Mouse (Mus musculus) thymus, adult 2 months (tissue): Measurements from ENCODE around the gene Ip6k3. TPM values are rescaled to one million over a fixed set of nuclear protein-coding genes. Genes with fewer than 3 reads are reported as not detected.

ENCODE experiments used
- DNase-seq: peaks from one replicate; pipeline ENCODE4 v3.0.0; 2021
- H3K27ac ChIP-seq: fragments of 200-500 bp; 2 replicates; pipeline ENCODE4 v1.5.1; 2012; ENCODE audit warnings: low read length, control low read depth; ENCODE audit not compliant: control insufficient read depth, insufficient read depth
- H3K27me3 ChIP-seq: fragments of 200-500 bp; 2 replicates; pipeline ENCODE4 v1.6.1; 2012; ENCODE audit warnings: mild to moderate bottlenecking, low read length, moderate library complexity, mixed read lengths; ENCODE audit not compliant: control insufficient read depth, insufficient read depth
- H3K36me3 ChIP-seq: fragments of 200-500 bp; 2 replicates; pipeline ENCODE4 v1.6.1; 2012; ENCODE audit warnings: mild to moderate bottlenecking, low read length, moderate library complexity; ENCODE audit not compliant: control insufficient read depth, insufficient read depth
- H3K4me1 ChIP-seq: fragments of 200-500 bp; replicated peaks from 2 replicates; pipeline ENCODE4 v1.6.1; 2012; ENCODE audit warnings: low read length; ENCODE audit not compliant: control insufficient read depth, insufficient read depth
- H3K4me3 ChIP-seq: fragments of 200-500 bp; 2 replicates; pipeline ENCODE4 v1.5.1; 2012; ENCODE audit warnings: mild to moderate bottlenecking, low read length, control low read depth, moderate library complexity; ENCODE audit not compliant: control insufficient read depth, insufficient read depth
- CTCF ChIP-seq: fragments of 200-500 bp; IDR thresholded peaks from 2 replicates; pipeline ENCODE4 v1.5.1; 2012; ENCODE audit warnings: mild to moderate bottlenecking, control low read depth, low read length, moderate library complexity, borderline replicate concordance; ENCODE audit not compliant: control insufficient read depth, poor library complexity, insufficient read depth; ENCODE audit errors: extremely low read depth
- POLR2A ChIP-seq: fragments of 200-500 bp; IDR thresholded peaks from 2 replicates; pipeline ENCODE4 v1.6.1; 2012; ENCODE audit warnings: mild to moderate bottlenecking, low read length, control low read depth, moderate library complexity; ENCODE audit not compliant: control insufficient read depth, poor library complexity, insufficient read depth; ENCODE audit errors: extremely low read depth
- WGBS: fragments of 180-500 bp; shearing (Covaris S2); methylation state at CpG from one replicate; pipeline ENCODE4 v1.1.7; 2018; 5-methylcytosine and 5-hydroxymethylcytosine counted together
- polyA plus RNA-seq: library from polyadenylated mRNA; depleted of rRNA; stranded (reverse); fragments of >200 nt; gene quantifications from 2 replicates; pipeline ENCODE4 v1.2.3, GENCODE M21; 2012

Ip6k3 gene
- polyA plus RNA-seq, 1 experiment: 1.4 TPM

DNA sequence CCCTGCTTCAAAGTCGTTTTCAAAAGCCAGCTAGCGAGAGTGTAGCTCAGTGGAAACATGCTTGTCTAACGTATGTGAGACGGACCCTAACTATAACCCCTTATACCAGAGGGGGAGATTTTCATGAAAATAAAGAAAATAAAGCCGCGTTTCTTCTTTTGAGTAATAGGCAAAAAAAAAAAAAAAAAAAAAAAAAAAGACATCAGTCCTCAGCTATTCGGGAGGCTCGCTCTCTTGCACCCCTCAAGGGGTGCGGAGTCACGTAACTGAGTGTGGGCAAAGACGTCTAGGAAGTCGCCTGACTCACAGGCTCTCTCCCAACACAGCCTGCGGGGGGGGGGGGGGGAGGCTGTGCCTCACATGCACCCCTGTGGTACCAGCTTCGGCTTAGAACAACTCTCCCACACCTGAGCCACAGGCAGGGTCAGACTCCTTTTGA lies 35.3 kb upstream of the Ip6k3 start:
- WGBS: 36% methylated on average over 14 of the region's 14 CpGs
- no peak for DNase-seq
- no peak for TF ChIP-seq POLR2A
- TF ChIP-seq CTCF: no peak
- peaks cover 11% of the 10 kb centered on the region for H3K4me1 ChIP-seq
- H3K27ac ChIP-seq: no peak overlapping the region
- H3K36me3 ChIP-seq: peaks cover 8% of the 10 kb centered on the region
- no peaks in the 10 kb centered on the region for H3K27me3 ChIP-seq
- H3K4me3 ChIP-seq: peak overlapping the region; percentile 86

DNA sequence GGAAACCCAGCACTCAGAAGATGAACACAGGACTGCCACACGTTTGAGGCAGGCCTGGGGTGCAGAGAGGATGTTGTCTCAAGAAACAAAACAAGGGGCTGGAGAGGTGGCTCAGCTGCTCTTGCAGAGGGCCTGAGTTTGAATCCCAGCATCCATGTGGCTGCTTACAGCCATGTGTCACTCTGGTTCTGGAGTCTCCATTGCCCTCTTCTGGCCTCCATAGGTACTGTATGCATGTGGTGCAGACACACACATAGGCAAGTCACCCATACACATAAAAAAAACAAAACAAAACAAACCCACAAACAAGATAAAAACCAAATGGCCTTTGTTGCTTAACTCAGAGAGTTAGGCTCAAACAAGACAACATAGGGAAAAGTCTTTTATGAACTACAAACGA lies 34.4 kb upstream of the Ip6k3 start:
- H3K27ac ChIP-seq: no peak overlapping the region
- no peak overlapping the region for H3K4me3 ChIP-seq
- TF ChIP-seq POLR2A (no peak), CTCF (no peak)
- H3K27me3 ChIP-seq: no peaks in the 10 kb centered on the region
- 87% methylated on average over 2 of the region's 2 CpGs for WGBS
- H3K4me1 ChIP-seq: peaks cover 11% of the 10 kb centered on the region
- peaks cover 8% of the 10 kb centered on the region for H3K36me3 ChIP-seq
- no peak for DNase-seq

DNA sequence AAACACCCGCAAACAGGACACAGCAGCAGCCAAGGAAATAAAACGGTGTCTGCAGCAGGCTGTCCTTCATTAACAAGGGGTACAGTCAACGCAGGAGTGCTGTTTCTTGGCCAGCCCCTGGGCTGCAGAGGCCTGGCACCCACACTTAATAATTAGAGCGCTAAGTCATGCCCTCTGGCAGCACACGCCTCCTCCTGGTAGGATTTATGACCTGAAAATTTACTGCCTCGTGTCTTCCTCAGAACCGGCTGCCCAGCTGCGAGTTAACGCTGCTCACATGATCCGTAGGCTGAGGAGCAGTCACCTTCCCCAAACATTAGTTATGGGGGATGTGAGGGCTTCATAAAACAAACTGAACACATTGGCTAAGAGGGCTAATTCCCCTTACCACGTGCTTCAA lies 33.2 kb upstream of the Ip6k3 start:
- H3K36me3 ChIP-seq: peaks cover 15% of the 10 kb centered on the region
- no peak for DNase-seq
- no peaks in the 10 kb centered on the region for H3K27me3 ChIP-seq
- peaks cover 11% of the 10 kb centered on the region for H3K4me1 ChIP-seq
- TF ChIP-seq POLR2A: no peak
- no peak for TF ChIP-seq CTCF
- WGBS: 86% methylated on average over 11 of the region's 11 CpGs
- no peak overlapping the region for H3K27ac ChIP-seq
- H3K4me3 ChIP-seq: no peak overlapping the region

DNA sequence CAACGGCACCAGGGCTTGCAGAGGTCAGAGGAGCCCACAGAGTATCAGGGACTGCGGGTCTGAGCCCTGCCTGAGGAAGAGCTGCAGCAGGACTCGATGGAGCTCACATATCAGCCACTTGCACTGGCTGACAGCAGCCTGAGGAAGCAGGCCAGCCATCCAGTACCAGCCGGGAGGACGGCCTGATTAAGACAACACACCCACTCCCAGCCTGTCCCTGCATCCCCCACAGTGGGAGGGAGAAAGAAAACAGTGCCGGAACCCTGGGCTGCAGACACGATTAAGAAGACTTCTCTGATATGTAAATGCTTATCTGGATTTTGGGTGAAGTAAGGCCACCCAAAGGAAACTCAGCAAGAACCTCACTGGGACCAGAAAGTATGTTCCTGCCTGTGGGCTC lies 32.3 kb upstream of the Ip6k3 start:
- Histone ChIP-seq H3K27ac (no peak overlapping the region), H3K4me1 (peaks cover 11% of the 10 kb centered on the region), H3K4me3 (no peak overlapping the region), H3K36me3 (peaks cover 19% of the 10 kb centered on the region), H3K27me3 (no peaks in the 10 kb centered on the region)
- TF ChIP-seq CTCF: no peak
- TF ChIP-seq POLR2A: no peak
- no peak for DNase-seq
- WGBS: 98% methylated on average over 7 of the region's 7 CpGs

DNA sequence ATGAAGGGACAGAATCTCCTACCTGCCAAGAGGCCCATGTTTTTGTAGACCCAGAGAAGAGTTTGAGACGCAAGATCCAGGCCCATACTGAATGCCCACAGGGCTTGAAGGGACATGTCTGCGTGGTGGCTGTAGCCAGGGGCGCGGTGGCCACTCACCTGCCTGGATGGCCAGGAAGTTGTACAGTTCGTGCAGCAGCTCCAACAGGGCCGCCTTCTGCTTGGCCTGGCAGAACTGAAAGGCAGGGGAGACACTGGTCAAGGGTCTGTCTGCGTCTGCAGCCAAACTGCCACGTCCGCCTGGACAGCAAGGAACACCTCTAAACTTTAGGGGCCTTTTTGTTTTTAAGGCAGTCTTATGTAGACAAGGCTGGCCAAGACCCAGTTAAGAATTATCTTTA lies 31.6 kb upstream of the Ip6k3 start:
- TF ChIP-seq CTCF (no peak), POLR2A (no peak)
- WGBS: 98% methylated on average over 9 of the region's 9 CpGs
- Histone ChIP-seq H3K36me3 (peaks cover 25% of the 10 kb centered on the region), H3K4me1 (peaks cover 8% of the 10 kb centered on the region), H3K27ac (no peak overlapping the region), H3K4me3 (no peak overlapping the region), H3K27me3 (no peaks in the 10 kb centered on the region)
- DNase-seq: no peak

DNA sequence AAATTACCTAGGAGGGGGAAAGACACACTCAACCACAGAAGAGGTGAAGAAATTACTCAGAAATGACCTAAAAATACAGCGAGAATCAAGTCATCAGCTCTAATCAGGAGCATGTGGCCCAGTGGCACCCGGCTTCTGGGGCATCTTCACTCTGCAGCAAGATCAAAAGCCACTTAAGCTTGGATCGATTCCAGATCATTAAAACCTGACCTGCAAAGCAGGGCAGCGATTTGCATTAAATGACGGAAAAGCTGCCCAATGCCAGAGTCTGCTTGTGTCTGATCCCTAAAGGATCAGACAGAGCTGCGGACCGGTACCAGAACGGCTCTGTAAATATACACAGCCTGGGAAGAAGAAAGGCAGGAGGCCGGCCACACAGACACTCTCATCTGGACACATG lies 28.6 kb upstream of the Ip6k3 start:
- H3K27ac ChIP-seq: no peak overlapping the region
- WGBS: 95% methylated on average over 9 of the region's 9 CpGs
- H3K27me3 ChIP-seq: no peaks in the 10 kb centered on the region
- no peak for DNase-seq
- H3K36me3 ChIP-seq: peaks cover 41% of the 10 kb centered on the region
- TF ChIP-seq POLR2A (no peak), CTCF (no peak)
- H3K4me1 ChIP-seq: no peaks in the 10 kb centered on the region
- no peak overlapping the region for H3K4me3 ChIP-seq
